Mouse (Mus musculus): ENCODE results near the gene Gpr179. TPM values are rescaled to one million over a fixed set of nuclear protein-coding genes. Genes with fewer than 3 reads are reported as not detected.
A peak's percentile ranks its signal among the peaks of the same experiment; 100 is the strongest.

Gpr179 gene
- polyA plus RNA-seq, 1 experiment, result not detected

- no peak overlapping the region for H3K4me3 ChIP-seq (ENCODE audit: insufficient read depth, low read length)
- TF ChIP-seq POLR2A (IDR thresholded peaks at IDR 0.05; ENCODE audit: borderline replicate concordance, low read depth, low read length) (no peak), CTCF (IDR thresholded peaks at IDR 0.05; ENCODE audit: low read depth, low read length) (no peak)
- H3K4me1 ChIP-seq (ENCODE audit: control insufficient read depth, insufficient read depth, low read length), result peaks cover 2% of the 10 kb centered on the region; the same call in 1 of the 2 replicates
- H3K27ac ChIP-seq (ENCODE audit: insufficient read depth, low read depth, low read length), result no peak overlapping the region
These were observed 28.2 kb upstream of the Gpr179 start for GRCm38 (mm10) chr11:97380036-97380435.

GRCm38 (mm10) chr11:97373402-97373801, 21.5 kb upstream of the Gpr179 start:
- no peak for TF ChIP-seq CTCF (IDR thresholded peaks at IDR 0.05; ENCODE audit: low read depth, low read length)
- Histone ChIP-seq H3K4me3 (ENCODE audit: insufficient read depth, low read length) (no peak overlapping the region), H3K4me1 (ENCODE audit: control insufficient read depth, insufficient read depth, low read length) (no peaks in the 10 kb centered on the region), H3K27ac (ENCODE audit: insufficient read depth, low read depth, low read length) (no peak overlapping the region)

- H3K4me1 ChIP-seq (ENCODE audit: control insufficient read depth, insufficient read depth, low read length), result no peaks in the 10 kb centered on the region
- TF ChIP-seq POLR2A (IDR thresholded peaks at IDR 0.05; ENCODE audit: borderline replicate concordance, low read depth, low read length) (no peak), CTCF (IDR thresholded peaks at IDR 0.05; ENCODE audit: low read depth, low read length) (no peak)
- H3K4me3 ChIP-seq (ENCODE audit: insufficient read depth, low read length), result no peak overlapping the region
- H3K27ac ChIP-seq (ENCODE audit: insufficient read depth, low read depth, low read length), result no peak overlapping the region
These were observed 20.4 kb upstream of the Gpr179 start for GRCm38 (mm10) chr11:97372159-97372864.

GRCm38 (mm10) chr11:97370329-97371091, 18.6 kb upstream of the Gpr179 start:
- no peak for TF ChIP-seq CTCF (IDR thresholded peaks at IDR 0.05; ENCODE audit: low read depth, low read length)
- no peak for TF ChIP-seq POLR2A (IDR thresholded peaks at IDR 0.05; ENCODE audit: borderline replicate concordance, low read depth, low read length)
- peaks cover 2% of the 10 kb centered on the region; the same call in 1 of the 2 replicates for H3K4me1 ChIP-seq (ENCODE audit: control insufficient read depth, insufficient read depth, low read length)
- no peak overlapping the region for H3K27ac ChIP-seq (ENCODE audit: insufficient read depth, low read depth, low read length)
- no peak overlapping the region for H3K4me3 ChIP-seq (ENCODE audit: insufficient read depth, low read length)

GRCm38 (mm10) chr11:97368501-97368900, 16.6 kb upstream of the Gpr179 start:
- H3K4me1 ChIP-seq (ENCODE audit: control insufficient read depth, insufficient read depth, low read length), result peaks cover 12% of the 10 kb centered on the region
- H3K27ac ChIP-seq (ENCODE audit: insufficient read depth, low read depth, low read length), result no peak overlapping the region
- no peak overlapping the region for H3K4me3 ChIP-seq (ENCODE audit: insufficient read depth, low read length)
- TF ChIP-seq POLR2A (IDR thresholded peaks at IDR 0.05; ENCODE audit: borderline replicate concordance, low read depth, low read length) (no peak), CTCF (IDR thresholded peaks at IDR 0.05; ENCODE audit: low read depth, low read length) (no peak)

- TF ChIP-seq POLR2A (IDR thresholded peaks at IDR 0.05; ENCODE audit: borderline replicate concordance, low read depth, low read length) (no peak), CTCF (IDR thresholded peaks at IDR 0.05; ENCODE audit: low read depth, low read length) (no peak)
- Histone ChIP-seq H3K27ac (ENCODE audit: insufficient read depth, low read depth, low read length) (no peak overlapping the region), H3K4me1 (ENCODE audit: control insufficient read depth, insufficient read depth, low read length) (peaks cover 14% of the 10 kb centered on the region), H3K4me3 (ENCODE audit: insufficient read depth, low read length) (no peak overlapping the region)
These were observed 13.7 kb upstream of the Gpr179 start for GRCm38 (mm10) chr11:97365556-97365955.

GRCm38 (mm10) chr11:97363644-97363995, 11.7 kb upstream of the Gpr179 start:
- Histone ChIP-seq H3K4me3 (ENCODE audit: insufficient read depth, low read length) (peak overlapping the region; percentile 94), H3K4me1 (ENCODE audit: control insufficient read depth, insufficient read depth, low read length) (peaks cover 14% of the 10 kb centered on the region), H3K27ac (ENCODE audit: insufficient read depth, low read depth, low read length) (peak overlapping the region; percentile 40; the same call in 1 of the 2 replicates)
- no peak for TF ChIP-seq POLR2A (IDR thresholded peaks at IDR 0.05; ENCODE audit: borderline replicate concordance, low read depth, low read length)
- 0 out of 2 replicates have a peak, but pooled peaks have one; percentile 13 for TF ChIP-seq CTCF (IDR thresholded peaks at IDR 0.05; ENCODE audit: low read depth, low read length)

GRCm38 (mm10) chr11:97362943-97363643, 11.2 kb upstream of the Gpr179 start:
- peak overlapping the region; percentile 40 for H3K27ac ChIP-seq (ENCODE audit: insufficient read depth, low read depth, low read length)
- peaks cover 14% of the 10 kb centered on the region for H3K4me1 ChIP-seq (ENCODE audit: control insufficient read depth, insufficient read depth, low read length)
- peak overlapping the region; percentile 94 for H3K4me3 ChIP-seq (ENCODE audit: insufficient read depth, low read length)
- TF ChIP-seq CTCF (IDR thresholded peaks at IDR 0.05; ENCODE audit: low read depth, low read length), result no peak

GRCm38 (mm10) chr11:97362649-97362942, 10.7 kb upstream of the Gpr179 start:
- H3K27ac ChIP-seq (ENCODE audit: insufficient read depth, low read depth, low read length), result peak overlapping the region; percentile 40
- peaks cover 14% of the 10 kb centered on the region for H3K4me1 ChIP-seq (ENCODE audit: control insufficient read depth, insufficient read depth, low read length)
- no peak for TF ChIP-seq POLR2A (IDR thresholded peaks at IDR 0.05; ENCODE audit: borderline replicate concordance, low read depth, low read length)
- TF ChIP-seq CTCF (IDR thresholded peaks at IDR 0.05; ENCODE audit: low read depth, low read length), result no peak
- peak overlapping the region; percentile 94 for H3K4me3 ChIP-seq (ENCODE audit: insufficient read depth, low read length)
